In the genomic region with DNA sequence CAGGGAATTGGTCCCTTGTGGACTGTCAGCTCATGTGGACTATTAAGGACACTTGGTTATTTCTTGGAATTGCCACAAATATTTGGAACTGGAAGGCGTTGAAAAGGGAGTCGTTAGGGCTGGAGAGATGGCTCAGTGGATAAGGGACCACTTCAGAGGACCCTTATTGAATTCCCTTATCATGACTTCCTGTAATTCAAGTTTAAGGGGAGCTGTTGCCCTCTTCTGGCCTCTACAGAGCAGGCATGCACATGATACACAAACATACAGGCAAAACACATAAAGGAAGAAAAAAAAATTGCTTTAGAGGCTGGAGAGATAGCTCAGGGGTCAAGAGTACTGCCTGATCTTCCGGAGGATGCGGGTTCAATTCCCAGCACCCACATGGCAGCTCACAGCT, we compare ENCODE assay signal across 17 mouse cellular contexts. TPM values are rescaled to one million over a fixed set of nuclear protein-coding genes. Genes with fewer than 3 reads are reported as not detected.
"Had no signal": no experiment of that assay in that cellular context is flagged by ENCODE, and none has a peak within 500 bp of the region (broad histone marks: within the 10 kb centered on the region; RNA-seq: fewer than 3 reads in every experiment).

No protein-coding gene starts in this region.

- H3K4me3 ChIP-seq: limb, embryonic 13.5 days; liver, embryonic 15.5 days; midbrain, embryonic 12.5 days; myocyte; neural tube, embryonic 15.5 days had no signal

- H3K9ac ChIP-seq: limb, embryonic 13.5 days; liver, embryonic 15.5 days; lung, embryonic 14.5 days; midbrain, embryonic 12.5 days; neural tube, embryonic 15.5 days had no signal

- H3K27me3 ChIP-seq: limb, embryonic 13.5 days; liver, embryonic 15.5 days; midbrain, embryonic 12.5 days; neural tube, embryonic 15.5 days had no signal

- DNase-seq: kidney, adult 11 months; kidney, adult 9 months; kidney, postnatal 14 days; layer of hippocampus, postnatal 36 days; left cerebral cortex, postnatal 4 days; lung, embryonic 14.5 days; lung, postnatal 14 days; right cerebral cortex, adult 18-20 months; thymus, adult 18-20 months; thymus, postnatal 25 days had no signal

- H3K27ac ChIP-seq: limb, embryonic 13.5 days; liver, embryonic 15.5 days; midbrain, embryonic 12.5 days; neural tube, embryonic 15.5 days had no signal

- H3K4me1 ChIP-seq: limb, embryonic 13.5 days; liver, embryonic 15.5 days; midbrain, embryonic 12.5 days; neural tube, embryonic 15.5 days had no signal

- H3K9me3 ChIP-seq: liver, embryonic 15.5 days; midbrain, embryonic 12.5 days; neural tube, embryonic 15.5 days had no signal

- H3K4me2 ChIP-seq: limb, embryonic 13.5 days; liver, embryonic 15.5 days; lung, embryonic 14.5 days; midbrain, embryonic 12.5 days; neural tube, embryonic 15.5 days had no signal

RNA-seq across cellular contexts. Expression of a gene that starts 5.3 kb away (rescaled TPM):
- total RNA-seq: megakaryocyte-erythroid progenitor cell, adult 5-6 weeks had no signal
- polyA plus RNA-seq: liver, adult 2 months had no signal
